Mouse (Mus musculus) thymus, postnatal 14 days (tissue): ENCODE results near the gene Gm44511.
"Not testable (repeated sequence)": the region's sequence is repeated elsewhere in the genome, so short reads cannot be mapped to it uniquely, and the experiment has no call there.

Experiments used
- DNase-seq: peaks from one replicate; pipeline ENCODE4 v3.0.0; 2021

The Gm44511 gene

DNA sequence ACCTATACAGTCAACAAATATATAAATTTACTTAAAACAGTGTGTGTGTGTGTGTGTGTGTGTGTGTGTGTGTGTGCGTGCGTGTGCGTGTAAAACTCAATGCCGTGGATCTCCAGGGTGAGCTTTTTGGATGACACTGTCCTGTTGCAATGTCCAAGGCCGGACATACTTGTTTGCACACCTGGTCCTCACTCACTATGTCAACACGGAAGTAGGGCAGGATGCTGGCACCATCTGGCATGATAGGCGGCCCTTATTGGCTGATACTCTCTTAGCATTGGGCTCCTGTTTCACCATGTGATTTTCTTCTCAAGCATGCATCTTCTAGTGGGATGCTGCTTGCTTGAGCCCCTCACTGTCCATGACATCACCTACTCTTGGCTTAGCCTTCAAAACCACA, 13.8 kb upstream of the Gm44511 start:
- no peak for DNase-seq

DNA sequence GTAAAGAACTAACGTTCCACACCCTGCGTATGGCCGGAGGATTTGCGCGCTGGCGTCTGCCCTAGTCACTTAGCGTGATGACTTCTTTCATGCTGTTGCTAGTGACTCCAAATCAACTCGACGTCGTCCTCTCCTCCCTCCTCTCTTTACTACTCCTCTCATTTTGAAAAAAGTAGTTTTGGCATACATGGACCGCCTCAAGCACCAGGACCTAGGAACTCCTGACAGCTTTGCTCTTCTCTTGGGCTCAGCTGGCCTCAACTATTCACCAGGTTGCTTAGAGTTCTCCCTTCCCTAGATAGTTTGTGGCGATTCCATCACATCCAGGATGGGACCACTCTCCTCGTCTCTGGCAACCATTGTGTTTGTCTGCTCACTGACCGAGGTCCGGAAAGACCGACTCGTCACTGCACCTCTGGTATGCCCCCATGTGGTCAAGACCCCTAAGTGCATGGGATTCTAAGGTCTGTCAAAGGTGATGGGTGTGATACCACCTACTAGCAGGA, 13.2 kb upstream of the Gm44511 start:
- peak; percentile 92 for DNase-seq

DNA sequence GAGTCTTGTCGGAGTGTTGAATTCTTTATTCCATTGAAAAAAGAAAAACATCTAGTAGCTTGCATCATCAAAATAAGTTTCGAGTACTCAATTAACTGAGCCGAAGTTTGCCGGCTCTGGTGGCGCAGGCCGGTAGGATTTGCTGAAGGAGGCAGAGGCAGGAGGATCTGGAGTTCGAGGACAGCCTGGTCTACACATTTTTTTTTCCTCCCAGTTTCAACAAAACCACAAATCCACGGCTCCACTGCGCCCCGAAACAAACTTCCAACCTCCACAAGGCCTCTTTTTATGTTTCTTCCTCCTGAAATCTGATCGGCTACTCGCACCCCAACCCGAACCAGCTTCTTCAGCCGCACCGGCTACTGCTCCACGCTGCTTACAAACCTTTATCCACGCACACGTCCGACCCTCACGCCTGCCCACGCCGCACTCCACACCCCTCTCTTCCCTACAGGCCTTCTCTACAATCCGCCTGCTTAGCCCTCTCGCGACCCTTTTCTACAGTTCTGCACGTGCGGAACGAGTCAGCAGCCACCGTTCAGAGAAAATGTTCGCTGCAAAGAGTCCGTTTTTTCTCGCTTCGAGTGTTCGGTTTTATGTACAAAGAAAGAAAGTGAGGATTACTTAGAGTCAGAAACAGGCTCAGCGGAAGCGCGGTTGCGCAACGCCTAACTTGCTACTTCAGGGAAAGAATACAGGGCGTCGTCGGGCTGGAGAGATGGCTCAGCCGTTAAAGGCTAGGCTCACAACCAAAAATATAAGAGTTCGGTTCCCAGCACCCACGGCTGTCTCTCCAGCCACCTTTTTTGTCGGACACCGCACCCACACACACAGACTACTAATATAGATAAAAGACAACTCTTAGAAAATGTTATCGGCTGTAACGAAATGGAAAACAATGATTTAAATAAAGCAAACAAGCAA, 12.5 kb upstream of the Gm44511 start:
- DNase-seq: peak; percentile 88

DNA sequence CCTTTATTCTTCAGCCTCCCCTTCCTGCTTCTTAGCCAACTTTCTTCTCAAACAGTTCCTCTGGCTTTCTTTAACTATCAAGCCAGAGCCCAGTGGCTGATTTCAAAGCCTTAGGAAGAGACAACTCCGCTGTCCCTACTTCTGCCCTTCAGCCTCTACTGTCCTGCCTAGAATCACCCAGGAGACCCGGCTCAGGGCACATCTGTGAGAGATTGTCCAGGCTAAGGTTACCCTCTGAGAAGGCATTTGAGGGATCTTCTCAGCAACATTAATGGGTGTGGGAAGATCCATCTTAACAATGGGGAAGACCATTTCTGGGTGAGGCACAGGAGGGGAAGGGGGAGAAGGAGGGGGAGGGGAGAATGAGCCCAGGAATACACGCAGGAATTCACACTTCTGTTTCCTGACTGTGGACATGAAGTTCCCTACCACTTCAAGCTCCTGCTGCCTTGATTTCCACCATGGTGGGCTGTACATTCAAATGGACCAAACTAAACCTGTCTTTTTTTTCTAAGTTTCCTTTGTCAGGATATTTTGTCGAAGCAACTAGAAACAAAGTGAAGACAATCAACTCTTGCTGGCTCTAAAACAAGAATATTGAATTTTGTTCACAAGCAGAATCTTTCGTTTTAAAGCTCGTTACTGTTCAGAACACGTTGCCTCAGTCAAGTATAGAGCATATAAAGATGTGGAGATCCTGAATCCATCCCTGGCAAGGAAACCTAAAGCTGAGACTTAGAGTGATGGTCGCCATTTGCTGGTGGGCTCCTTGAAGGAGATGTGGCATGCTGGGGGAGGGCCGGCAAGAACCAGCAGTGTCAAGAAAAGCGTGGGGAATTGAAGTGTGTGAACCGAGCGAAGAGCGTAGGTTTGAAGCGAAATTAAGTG, 11.6 kb upstream of the Gm44511 start:
- no peak for DNase-seq

DNA sequence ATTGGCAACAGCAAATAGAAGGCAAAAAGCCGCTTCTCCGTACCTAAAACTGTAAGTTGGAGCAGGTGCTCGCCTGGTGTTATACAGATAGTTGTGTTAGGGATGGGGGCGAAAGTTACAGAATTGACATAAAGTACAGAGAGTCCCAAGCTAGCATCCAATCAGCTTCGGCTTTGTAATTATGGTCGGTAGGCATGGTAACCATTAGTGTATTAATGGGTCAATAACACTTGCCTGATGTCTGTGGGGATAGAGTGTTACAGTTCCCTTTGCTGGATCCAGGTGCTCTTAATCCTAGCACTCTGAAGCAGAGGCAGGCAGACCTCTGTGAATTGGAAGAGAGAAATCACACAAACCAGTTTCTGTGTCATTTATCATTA, 10.8 kb upstream of the Gm44511 start:
- no peak for DNase-seq

DNA sequence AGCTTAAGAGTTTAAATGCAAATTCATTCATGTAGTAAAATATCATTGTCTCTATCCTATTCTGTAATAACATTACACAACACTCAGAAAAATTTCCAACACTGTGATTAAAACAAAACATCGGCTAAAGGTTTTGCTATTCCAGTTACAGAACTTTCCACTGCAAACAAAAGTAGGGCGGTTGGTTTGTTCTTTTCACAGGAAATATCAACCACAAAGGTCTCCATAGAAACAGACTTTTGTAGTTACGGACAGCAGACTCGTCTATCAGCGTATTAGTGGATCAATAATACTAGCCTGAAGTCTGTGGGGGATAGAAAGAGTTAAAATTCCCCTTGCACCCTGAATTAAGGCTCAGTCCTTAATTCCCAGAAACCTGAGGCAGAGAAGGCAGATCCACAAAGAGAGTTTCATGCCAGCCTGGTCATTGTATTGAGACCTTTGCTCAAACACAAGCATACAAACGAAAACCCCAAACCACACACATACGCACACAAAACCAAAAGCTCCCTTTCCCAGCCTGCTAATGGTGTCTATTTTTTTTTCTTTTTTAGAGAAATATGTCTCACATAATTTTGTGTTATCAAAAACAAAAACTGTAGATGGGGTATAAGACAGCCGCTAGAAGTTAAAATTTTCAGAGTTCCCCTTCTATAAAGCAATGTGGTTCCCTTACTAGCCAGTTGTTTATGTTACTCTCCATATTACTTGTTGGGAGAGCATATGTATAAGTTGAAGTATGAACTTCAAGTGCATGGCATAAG, 10.3 kb upstream of the Gm44511 start:
- DNase-seq: no peak

DNA sequence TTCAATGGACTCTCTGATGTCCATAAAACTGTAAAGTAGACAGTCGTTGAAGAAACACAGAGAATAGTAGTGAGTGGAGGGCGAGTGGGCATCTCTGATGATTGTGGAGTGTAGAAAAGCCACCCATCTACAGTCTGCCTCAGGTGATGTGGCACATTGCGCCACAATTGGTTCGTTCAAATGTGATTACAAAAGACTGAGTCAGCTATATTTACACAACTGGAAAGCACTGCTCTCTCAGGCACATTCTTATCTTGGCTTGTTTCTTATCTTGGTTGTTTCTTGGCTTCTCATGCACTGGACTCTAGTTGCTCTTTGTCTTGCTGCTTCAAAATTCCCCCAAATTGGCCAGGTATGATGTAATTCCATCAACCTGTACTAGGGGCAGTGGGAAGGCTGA, 9.5 kb upstream of the Gm44511 start:
- no peak for DNase-seq

DNA sequence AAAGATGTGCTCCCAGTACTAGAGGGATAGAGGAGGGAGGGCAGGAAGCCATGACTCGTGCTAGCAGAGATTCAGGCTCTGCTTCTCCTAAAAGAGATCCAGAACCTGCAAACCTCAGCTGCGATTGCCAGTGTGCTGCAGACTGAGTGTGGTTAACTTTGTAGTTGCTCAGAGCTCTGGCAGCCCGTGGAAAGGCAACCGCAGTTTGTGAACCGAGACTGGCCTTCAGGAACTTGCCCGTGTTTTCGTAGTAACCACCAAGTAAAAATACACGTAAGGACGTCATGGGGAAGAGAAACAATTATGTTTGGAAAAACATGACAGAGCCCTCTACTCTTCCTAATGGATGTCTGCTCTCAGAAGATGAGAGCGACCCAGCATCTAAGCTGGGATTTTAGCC, 6.9 kb upstream of the Gm44511 start:
- DNase-seq: no peak

DNA sequence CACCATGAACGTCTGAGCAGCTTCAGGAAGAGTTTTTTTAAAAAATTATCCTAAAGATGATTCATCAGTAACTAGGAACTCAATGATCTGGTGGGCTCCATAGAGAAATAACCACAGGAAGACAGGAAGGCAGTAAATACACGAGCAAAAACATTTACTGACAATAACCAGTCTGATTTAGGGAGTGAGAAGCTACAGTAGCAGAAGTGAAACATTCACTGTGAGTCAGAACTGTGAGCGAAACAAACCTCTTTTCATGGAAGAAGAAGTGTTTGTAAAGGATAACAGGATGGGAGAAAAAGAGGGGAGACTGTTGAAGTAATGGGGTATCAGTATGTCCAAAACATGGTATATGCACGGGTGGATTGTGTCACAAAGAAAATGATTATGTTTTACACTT, 3.7 kb upstream of the Gm44511 start:
- no peak for DNase-seq

DNA sequence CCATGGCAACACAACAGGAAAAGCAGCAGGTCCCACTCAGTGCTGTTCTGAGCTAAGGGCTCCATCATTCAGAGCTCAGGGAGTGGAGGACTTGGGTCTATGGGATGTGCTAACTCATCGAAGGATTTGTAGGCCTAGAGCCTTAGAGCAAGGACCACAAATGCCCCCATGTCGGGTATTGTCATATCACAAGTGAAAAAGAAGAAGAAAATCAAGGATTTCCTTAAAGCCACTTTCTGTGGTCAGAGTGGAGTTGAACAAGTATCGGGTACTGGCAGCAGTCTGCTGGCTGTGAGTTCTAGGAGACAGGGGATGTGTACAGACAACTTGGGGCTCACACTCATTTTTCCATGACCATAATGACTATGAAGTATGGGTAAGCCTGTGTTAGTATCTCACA, 666 bp upstream of the Gm44511 start:
- no peak for DNase-seq

DNA sequence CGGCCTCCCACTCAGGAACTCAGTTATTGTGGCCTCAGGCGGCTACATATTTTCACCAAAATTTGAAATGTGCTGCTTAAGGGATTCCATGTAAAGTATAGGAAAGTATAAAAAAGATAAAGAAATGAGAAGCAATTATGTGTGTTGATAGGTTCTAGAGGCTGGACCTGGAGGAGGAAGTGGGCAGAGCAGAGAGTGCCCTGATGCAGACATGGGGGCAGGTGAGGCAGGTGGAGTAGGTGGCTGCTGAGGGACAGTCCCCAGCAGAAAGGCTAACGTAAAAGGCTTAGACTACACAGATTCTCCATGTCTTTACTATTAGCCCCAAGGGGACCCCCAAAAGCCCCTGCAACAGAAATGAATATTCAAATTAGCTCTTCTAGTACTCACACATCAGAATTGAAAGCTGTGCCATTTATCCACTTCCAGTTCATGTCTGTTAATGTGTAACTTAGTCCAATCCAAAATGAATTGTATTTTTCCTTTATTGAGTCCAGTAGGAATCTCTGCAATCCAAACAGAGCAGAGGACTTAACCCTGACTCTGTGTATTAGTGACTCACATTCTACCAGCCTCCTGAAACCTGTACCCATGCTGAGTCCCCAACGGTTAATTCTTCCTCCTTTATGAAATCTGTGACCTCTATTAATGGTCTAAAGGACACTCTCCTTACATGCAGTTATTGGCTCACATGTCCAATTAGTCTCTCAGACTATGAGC, 7.9 kb downstream of the Gm44511 start:
- no peak for DNase-seq

DNA sequence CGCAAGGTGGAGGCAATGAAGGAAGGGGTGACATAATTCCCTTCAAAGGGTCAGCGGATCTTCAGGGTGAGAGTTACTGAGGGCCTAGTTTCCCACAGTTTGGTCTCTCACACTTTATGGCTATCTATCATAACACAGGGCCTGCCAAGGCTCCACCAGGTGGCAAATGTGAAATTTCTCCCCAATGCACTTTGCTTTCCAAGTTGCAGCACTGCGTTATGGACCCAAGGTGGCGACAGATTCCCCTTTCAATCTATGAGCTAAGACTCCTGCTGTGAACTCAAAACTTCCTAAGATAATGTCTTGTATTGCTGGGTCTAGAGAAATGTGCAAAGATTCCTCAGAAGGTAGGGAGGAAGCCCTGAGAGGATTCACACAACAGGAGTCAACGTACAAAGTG, 17.6 kb downstream of the Gm44511 start:
- peak; percentile 81 for DNase-seq

DNA sequence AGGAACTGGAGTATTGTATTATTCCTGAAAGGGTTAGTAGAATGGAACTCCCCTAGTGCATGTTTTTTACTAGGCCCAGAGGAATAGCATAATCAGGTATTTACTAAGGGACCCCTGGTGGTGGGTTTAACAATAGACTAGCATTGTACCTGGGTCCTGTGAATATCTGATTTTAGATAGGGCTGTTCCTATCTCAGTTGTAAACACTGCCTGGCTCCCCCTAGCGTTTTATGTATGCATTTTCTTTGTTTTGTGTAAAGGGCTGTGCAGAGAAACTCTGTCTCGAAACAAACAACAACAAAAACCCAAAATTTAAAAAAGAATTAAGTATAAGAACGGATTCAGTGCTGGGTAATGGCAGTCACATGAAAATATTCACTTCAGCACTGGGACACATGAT, 19.1 kb downstream of the Gm44511 start:
- DNase-seq: peak; percentile 62

DNA sequence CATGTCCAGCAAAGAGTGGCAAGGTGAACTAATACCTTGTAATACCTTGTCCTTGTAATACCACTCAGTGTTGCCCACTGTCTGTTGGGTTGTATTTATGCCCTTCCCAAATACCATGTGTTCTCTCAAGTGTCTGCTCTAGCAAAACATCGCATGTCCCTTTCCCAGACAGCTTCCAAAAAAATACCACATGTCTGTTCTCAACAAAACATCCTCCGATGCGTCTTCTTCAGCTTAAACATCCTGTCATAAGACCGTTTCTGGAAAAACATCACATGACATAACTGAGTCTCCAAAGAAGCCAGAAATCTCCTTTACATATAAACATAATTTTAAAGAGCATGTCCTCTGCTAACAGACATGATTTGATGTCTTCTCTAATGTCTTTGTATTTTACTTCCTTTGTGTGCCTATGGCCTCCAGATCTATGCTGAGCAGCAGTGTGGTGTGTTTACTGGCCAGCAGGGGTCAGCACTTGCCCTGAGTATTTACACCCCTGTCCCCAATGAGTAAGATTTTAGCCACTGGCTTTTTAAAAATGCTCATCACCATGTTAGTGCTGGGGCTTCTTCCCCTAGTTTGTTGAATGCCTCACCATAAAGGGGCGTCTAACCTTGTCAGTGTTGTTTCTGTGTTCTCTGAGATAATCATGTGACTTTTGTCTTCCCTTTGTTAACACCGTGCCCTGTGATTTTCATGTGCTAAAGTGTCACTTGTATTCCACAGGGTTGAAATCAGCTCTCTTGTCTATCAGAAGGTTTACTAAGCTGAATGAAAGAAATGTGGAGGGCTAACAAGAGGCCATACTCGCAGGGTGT, 21.1 kb downstream of the Gm44511 start:
- peak; percentile 79 for DNase-seq

DNA sequence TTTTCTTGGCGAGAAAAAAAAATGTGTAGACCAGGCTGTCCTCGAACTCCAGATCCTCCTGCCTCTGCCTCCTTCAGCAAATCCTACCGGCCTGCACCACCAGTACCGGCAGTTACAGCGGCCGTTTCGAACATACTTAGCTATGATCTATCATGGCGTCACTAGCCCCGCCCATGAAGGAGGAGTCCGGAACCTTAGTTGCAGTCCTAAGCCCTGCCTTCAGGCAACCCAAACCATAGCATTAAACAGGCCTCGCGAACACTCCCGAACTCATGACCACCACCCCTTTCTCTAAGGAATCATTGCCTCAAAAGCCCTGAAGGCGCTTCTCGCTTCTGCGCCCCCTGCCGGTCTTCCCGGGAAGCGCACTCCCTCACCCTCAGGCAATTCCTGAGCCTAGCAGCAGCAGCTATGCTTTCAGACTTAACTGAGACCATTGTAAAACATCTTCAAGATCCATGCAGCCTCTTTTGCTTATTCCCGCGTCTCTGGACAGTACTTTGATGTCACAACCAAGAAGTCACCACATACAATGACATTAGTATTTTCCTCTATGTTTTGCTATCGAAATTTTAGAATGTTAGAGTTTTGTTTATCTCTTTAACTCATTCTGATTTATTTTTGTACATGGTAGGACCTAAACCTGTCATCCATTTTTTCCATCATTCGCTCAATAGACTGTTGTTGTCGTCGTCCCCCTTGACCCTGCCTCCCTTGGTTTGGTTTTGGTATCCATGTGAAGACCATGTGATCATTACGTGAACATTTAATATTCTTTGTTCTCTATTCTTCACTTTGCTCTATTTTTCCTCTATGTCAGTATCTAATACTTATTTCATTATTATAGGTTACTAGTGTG, 22.9 kb downstream of the Gm44511 start:
- DNase-seq: peak; percentile 95

DNA sequence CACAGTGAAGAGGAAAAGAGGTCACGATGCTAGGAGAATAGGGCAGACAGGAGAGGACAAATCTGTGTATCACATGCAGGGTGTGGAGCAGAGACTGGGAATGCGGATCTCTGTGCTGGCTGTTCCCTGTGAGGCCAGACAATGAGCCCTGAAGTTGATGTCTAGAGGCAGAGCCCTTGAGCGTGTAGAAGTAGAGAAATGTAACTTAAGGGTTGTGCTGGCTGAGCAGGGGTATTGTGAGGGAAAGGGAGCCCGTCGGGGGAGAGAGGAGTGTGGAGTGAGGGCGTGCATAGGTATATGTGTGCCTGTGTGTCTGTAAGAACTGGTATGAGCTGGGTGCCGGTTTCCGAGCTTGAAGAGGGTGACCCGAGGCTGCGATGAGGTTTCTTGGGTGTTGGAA, 23.6 kb downstream of the Gm44511 start:
- no peak for DNase-seq

DNA sequence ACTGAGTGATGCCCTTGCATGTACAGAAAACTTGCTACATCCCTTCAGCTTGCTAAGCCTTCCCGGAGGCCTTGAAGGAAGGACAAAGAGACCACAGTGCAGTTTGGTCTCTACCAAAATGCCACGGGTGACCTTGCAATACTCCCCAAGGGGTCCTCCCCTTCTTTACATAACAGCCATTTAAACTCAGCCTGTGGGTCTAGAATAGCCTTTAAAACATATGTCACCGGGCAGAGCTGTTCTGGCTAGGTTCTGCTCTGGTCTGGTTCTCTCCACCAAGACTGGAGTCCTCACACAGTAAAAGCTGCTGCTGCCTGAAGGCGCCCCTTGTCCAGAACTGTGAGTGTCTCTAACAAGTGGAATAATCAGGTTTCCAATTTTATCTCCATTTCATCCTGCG, 25.4 kb downstream of the Gm44511 start:
- DNase-seq: not testable (repeated sequence)

DNA sequence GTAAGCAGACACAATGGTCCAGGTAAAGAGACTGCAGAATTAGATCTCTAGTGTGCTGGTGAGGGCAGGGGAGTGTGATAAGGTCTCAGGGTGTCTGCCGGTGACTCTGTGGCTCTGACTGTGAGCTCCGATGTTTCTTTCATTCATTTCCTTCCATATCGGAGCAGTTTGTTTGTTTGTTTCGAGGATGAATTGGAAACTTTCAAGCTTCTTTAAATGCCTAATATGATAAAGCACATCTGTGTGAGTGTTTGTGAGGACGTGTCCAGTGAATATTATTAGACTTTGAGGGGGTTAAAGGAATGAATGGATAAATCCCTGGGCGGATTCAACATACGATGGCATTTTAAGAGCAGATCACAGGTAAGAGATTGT, 26.2 kb downstream of the Gm44511 start:
- no peak for DNase-seq

DNA sequence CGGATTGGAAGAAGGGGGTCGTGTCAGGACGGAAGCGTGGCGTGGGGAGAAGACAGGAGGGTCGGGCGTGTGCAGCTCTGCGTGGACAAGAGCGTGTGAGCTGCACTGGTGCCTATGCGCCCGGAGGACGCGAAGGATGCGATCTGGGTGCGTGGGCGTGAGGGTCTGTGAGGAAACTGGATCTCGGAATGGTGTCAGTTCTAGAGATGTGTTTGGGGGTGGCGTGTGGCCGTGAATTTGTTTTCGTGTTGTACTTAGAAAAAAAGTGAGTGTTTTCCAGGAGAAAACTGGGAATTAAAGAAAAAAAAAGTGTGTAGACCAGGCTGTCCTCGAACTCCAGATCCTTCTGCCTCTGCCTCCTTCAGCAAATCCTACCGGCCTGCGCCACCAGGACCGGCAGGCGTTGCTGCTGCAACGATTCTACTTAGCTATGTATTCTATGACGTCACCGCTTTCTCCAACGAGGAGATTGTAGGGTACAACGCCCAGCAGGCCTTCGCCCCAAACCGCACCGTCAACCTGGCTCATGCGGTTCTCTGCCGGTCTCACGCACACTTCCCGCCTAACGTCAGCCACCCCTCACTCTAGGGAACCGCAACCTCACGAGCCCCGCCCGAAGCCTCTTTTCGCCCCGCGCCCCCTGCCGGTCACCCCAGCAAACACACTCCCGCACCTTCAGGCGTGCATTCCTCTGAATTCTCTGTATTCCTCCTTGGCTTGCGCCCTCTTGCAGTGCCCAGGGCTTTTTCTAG, 26.8 kb downstream of the Gm44511 start:
- DNase-seq: peak; percentile 83

DNA sequence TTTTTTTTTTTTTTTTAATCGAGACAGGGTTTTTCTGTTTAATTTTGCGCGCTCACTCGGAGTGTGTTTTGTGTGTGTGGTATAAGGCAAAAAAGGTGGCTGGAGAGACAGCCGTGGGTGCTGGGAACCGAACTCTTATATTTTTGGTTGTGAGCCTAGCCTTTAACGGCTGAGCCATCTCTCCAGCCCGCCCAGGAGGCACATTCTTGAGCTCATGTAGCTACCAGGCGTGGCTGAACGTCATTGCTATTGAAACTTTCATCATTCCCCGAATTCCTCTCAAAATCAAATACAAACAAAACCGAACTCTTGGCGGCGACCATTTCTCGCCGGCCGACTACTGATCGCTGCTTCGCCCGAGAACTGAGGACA, 27.4 kb downstream of the Gm44511 start:
- DNase-seq: peak; percentile 73
